Mouse (Mus musculus): Measurements from ENCODE around the gene Olfr1477.
"Not testable (repeated sequence)": the region's sequence is repeated elsewhere in the genome, so short reads cannot be mapped to it uniquely, and the experiment has no call there.

Gene Olfr1477

GRCm38 (mm10) chr19:13500246-13500645 lies at the start of gene Olfr1477:
TSS of gene Olfr1477 (plus strand) at chr19:13500546.
- DNase-seq, result no peak

GRCm38 (mm10) chr19:13455986-13456385 lies 44.4 kb upstream of the Olfr1477 start, which contains the start of gene Olfr1472:
TSS of gene Olfr1472 (minus strand) at chr19:13456086.
- no peak for DNase-seq

- not testable (repeated sequence) for DNase-seq
Measured at GRCm38 (mm10) chr19:13469265-13469664, 31.1 kb upstream of the Olfr1477 start, which contains the start of gene Olfr1474. TSS of gene Olfr1474 (plus strand) at chr19:13469565.

GRCm38 (mm10) chr19:13480096-13480495 lies 20.2 kb upstream of the Olfr1477 start, which contains the start of gene Olfr1475:
TSS of gene Olfr1475 (minus strand) at chr19:13480196.
- no peak for DNase-seq

- no peak for DNase-seq
Measured at GRCm38 (mm10) chr19:13527613-13528012, 27.3 kb downstream of the Olfr1477 start, which contains the start of gene Olfr1480. TSS of gene Olfr1480 (plus strand) at chr19:13527913.

Measured in kidney, postnatal 10 days (tissue).